Mouse (Mus musculus) ES-E14 (cell line): Measurements from ENCODE around the gene Eci1. TPM values are rescaled to one million over a fixed set of nuclear protein-coding genes. Genes with fewer than 3 reads are reported as not detected.

Source experiments
- DNase-seq: peaks from one replicate; pipeline ENCODE4 v3.0.0-alpha.2; 2013; ENCODE audit warnings: low read depth, low spot score
- H3K27ac ChIP-seq: 2 replicates; pipeline ENCODE4 v1.5.1; 2012; ENCODE audit warnings: low read depth, mild to moderate bottlenecking, low read length, moderate library complexity, mixed read lengths; ENCODE audit not compliant: poor library complexity, insufficient read depth, severe bottlenecking
- H3K36me3 ChIP-seq: 2 replicates; pipeline ENCODE4 v1.6.1; 2012; ENCODE audit warnings: mild to moderate bottlenecking, low read length, moderate library complexity, mixed read lengths; ENCODE audit not compliant: control insufficient read depth, poor library complexity, insufficient read depth, severe bottlenecking
- H3K4me1 ChIP-seq, 2 experiments: fragments of 150-350 bp in 1 of 2; sonication (generic) in 1 of 2; 2 replicates each; pipeline ENCODE4 v1.6.1; 2012; ENCODE audit warnings: low read length in 2 of 2, mild to moderate bottlenecking in 1 of 2, mixed read lengths in 1 of 2; ENCODE audit not compliant: control insufficient read depth in 2 of 2, insufficient read depth in 2 of 2, poor library complexity in 1 of 2
- H3K4me3 ChIP-seq, 2 experiments: fragments of 150-350 bp in 1 of 2; sonication (generic) in 1 of 2; 2 replicates each; pipeline ENCODE4 v1.5.1; 2012; ENCODE audit warnings: low read length in 2 of 2, low read depth in 1 of 2, mild to moderate bottlenecking in 1 of 2, mixed read lengths in 1 of 2; ENCODE audit not compliant: insufficient read depth in 1 of 2, poor library complexity in 1 of 2, severe bottlenecking in 1 of 2
- H3K9ac ChIP-seq: 2 replicates; pipeline ENCODE4 v1.6.1; 2012; ENCODE audit warnings: low read depth, mild to moderate bottlenecking, low read length, mixed read lengths; ENCODE audit not compliant: poor library complexity, insufficient read depth, severe bottlenecking
- H3K9me3 ChIP-seq: fragments of 150-350 bp; sonication (generic); 2 replicates; pipeline ENCODE4 v1.6.1; 2012; ENCODE audit warnings: low read depth, mild to moderate bottlenecking, low read length; ENCODE audit not compliant: control insufficient read depth, insufficient read depth
- CHD2 ChIP-seq: IDR thresholded peaks from 2 replicates; pipeline ENCODE4 v1.6.1; 2014; ENCODE audit warnings: mild to moderate bottlenecking, low read depth, low read length, inconsistent platforms
- HCFC1 ChIP-seq: IDR thresholded peaks from 2 replicates; pipeline ENCODE4 v1.6.1; 2012; ENCODE audit warnings: low read length, inconsistent platforms, borderline replicate concordance; ENCODE audit not compliant: insufficient read depth
- MAFK ChIP-seq: IDR thresholded peaks from 2 replicates; pipeline ENCODE4 v1.6.1; 2014; ENCODE audit warnings: mild to moderate bottlenecking, low read depth, low read length, inconsistent platforms; ENCODE audit not compliant: insufficient read depth
- ZC3H11A ChIP-seq: IDR thresholded peaks from 2 replicates; pipeline ENCODE4 v1.6.1; 2012; ENCODE audit warnings: low read depth, mild to moderate bottlenecking, inconsistent platforms, low read length, borderline replicate concordance
- ZNF384 ChIP-seq: IDR thresholded peaks from 2 replicates; pipeline ENCODE4 v1.6.1; 2012; ENCODE audit warnings: low read depth, low read length, inconsistent platforms
- in situ Hi-C, 2 experiments: fragments of 600-800 bp; cut with MboI; formaldehyde crosslinking; loops; one replicate each; pipeline ENCODE4 v1.15.1; 2025; ENCODE audit warnings: low sequenced_read_pairs in 2 of 2, inconsistent platforms in 1 of 2; ENCODE audit not compliant: unreplicated experiment in 2 of 2
- total RNA-seq: library from RNA; depleted of rRNA; stranded (reverse); fragments of 300-350 nt; gene quantifications from 2 replicates; pipeline ENCODE4 v1.2.3, GENCODE M21; 2012

Gene Eci1
- total RNA-seq, 1 experiment, result 42.9 TPM

DNA sequence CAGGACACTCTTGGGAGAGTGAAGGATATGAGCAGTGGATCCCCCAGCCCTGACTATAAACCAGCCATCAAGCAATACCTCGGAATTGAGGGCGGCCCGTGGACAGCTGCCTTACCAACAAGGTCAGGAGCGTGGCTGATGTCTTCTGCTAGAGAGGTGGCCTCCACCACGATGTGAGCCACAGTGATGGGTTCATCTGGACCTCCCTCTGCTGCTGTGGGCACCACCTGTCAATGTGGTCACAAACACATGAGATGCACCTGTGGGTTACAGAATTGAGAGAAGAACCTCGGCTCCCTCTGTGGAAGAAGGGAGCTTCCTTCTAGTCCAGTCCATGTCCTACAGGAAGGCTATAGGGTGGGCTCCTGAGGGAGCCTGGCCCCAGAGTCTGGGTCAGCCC lies 23.1 kb downstream of the Eci1 start:
- DNase-seq, result no peak

DNA sequence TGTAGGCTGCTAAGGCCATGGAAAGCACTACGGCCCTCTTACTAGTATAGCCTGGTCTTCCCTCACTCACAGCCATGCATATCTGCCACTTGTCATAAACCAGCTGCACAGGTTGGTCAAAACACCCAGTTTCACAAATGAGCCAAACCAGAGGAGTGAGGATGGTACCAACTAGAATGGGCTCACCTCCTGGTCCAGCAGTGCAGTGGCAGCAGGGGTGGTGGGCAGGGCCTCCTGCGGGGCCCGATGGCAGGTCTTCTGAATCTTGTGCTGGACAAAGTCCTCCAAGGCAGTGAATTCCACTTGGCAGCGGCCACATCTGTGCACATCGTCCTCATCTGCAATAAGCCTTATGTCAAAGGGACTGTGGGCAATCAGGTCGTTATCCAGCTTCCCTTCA lies 24.8 kb downstream of the Eci1 start:
- H3K9ac ChIP-seq, result no peak overlapping the region

More for the DNA sequence above, 23.1 kb downstream of the Eci1 start:
- 0 out of 4 replicates have a peak, but pooled peaks cover 0 to 2% of the 10 kb centered on the region in 2 experiments for H3K4me1 ChIP-seq
- H3K27ac ChIP-seq, result no peak overlapping the region
- TF ChIP-seq HCFC1, result no peak
- no peak for TF ChIP-seq MAFK
- TF ChIP-seq CHD2, result no peak
- TF ChIP-seq ZNF384, result no peak
- TF ChIP-seq ZC3H11A, result no peak
- peaks cover 52% of the 10 kb centered on the region for H3K36me3 ChIP-seq
- no peaks in the 10 kb centered on the region for H3K9me3 ChIP-seq
- H3K4me3 ChIP-seq, result no peak overlapping the region
- H3K9ac ChIP-seq, result no peak overlapping the region
- in situ Hi-C loops, result no loop called here

DNA sequence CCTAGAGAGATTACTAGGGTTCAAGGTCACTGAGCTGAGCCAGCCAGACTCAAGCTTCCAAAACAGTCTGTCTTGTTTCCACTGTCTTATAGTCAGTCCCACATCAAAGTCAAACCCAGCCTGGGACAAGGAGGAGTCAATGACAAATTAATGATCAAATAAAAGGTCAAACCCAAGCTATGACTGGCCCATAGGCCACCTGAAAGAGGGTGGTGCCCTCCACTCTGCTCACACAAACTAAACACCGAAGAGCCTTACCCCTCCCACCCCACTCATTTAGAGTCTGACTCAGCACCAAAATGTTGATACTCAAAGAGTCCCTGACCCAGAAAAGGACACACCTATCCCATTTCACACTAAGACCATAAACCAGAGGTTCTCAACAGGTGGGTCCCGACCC lies 26.9 kb downstream of the Eci1 start:
- no peak for DNase-seq
- in situ Hi-C loops, result no loop called here

More for the DNA sequence above, 24.8 kb downstream of the Eci1 start:
- TF ChIP-seq CHD2 (no peak), ZNF384 (no peak), HCFC1 (no peak), ZC3H11A (no peak), MAFK (no peak)
- in situ Hi-C loops, result no loop called here
- Histone ChIP-seq H3K9me3 (no peaks in the 10 kb centered on the region), H3K4me1 (0 out of 4 replicates have a peak, but pooled peaks cover 0 to 2% of the 10 kb centered on the region in 2 experiments), H3K36me3 (peaks cover 36% of the 10 kb centered on the region; the same call in 1 of the 2 replicates), H3K27ac (no peak overlapping the region), H3K4me3 (no peak overlapping the region)
- no peak for DNase-seq

DNA sequence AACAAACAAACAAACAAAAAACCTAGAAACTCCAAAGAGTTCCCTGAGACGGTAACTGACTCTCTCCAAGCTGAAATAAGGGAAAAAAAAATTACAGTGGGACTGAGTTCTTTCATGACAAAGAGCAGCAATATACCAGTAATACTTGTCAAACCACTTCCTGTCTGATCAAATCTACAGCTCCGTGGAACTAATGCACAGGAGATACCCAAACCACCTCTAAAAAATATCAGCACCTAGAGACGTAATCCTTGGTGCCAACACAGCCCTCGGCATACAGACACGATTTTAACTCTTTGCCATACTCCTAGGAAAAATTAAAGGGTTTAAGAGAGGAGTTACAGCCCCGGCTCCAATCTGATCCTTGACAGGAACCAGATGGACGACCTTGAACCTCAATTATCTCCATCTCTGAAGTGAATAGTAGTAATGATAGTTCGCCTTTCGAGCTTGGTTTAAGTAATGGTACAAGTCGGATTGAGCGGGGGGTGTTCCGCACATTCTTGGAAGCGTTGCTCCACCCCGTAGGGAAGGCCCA lies 27.8 kb downstream of the Eci1 start:
- DNase-seq, result no peak
- Histone ChIP-seq H3K4me3 (peak overlapping the region; percentile 85), H3K27ac (no peak overlapping the region), H3K36me3 (peaks cover 7% of the 10 kb centered on the region; the same call in 1 of the 2 replicates), H3K9ac (peak overlapping the region; percentile 91; the same call in 1 of the 2 replicates), H3K4me1 (0 out of 4 replicates have a peak, but pooled peaks cover 0 to 2% of the 10 kb centered on the region in 2 experiments), H3K9me3 (no peaks in the 10 kb centered on the region)
- in situ Hi-C loops, result no loop called here
- TF ChIP-seq ZNF384 (no peak), MAFK (no peak)

More for the DNA sequence above, 26.9 kb downstream of the Eci1 start:
- H3K4me1 ChIP-seq, result 0 out of 4 replicates have a peak, but pooled peaks cover 0 to 2% of the 10 kb centered on the region in 2 experiments
- no peak overlapping the region for H3K9ac ChIP-seq
- H3K4me3 ChIP-seq, result no peak overlapping the region
- no peaks in the 10 kb centered on the region for H3K9me3 ChIP-seq
- TF ChIP-seq CHD2 (0 out of 2 replicates have a peak, but pooled peaks have one; percentile 60), HCFC1 (no peak)
- H3K27ac ChIP-seq, result no peak overlapping the region
- H3K36me3 ChIP-seq, result peaks cover 16% of the 10 kb centered on the region; the same call in 1 of the 2 replicates
